Mouse (Mus musculus) spleen, postnatal 36 days (tissue): ENCODE measurements at regions not wholly inside any gene's neighbourhood (a gene's known extent, or its start where the extent isn't known, plus 50 kb on each side); places are given as distances from the start of the nearest gene placed in this dataset.

ENCODE experiments used
- DNase-seq, 2 experiments: peaks; one replicate each; pipeline ENCODE4 v3.0.0; 2022; ENCODE audit warnings: low spot score in 2 of 2, mixed read lengths in 1 of 2

DNA sequence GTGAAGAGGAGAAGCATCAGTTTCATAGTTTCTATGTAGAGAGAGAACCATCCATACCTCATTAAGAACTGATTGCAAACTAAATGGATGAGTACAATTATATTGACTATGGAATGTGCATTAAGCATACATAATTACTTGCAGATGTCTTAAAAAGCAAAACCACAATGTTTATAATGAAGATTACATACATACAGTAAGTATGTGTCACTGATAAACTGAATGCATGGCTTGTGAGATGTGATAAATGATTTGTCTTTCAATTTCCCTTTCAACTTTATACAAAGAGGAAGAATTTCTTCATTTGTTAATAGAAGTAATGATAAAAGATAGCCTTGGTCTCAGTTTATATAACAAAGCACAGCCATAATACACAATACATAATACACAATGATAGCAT, 1939.3 kb downstream of the 9330182O14Rik start:
- DNase-seq = no peak

GRCm38 (mm10) chr15:42082436-42082835, 1948.3 kb downstream of the 9330182O14Rik start:
- no peak for DNase-seq

DNA sequence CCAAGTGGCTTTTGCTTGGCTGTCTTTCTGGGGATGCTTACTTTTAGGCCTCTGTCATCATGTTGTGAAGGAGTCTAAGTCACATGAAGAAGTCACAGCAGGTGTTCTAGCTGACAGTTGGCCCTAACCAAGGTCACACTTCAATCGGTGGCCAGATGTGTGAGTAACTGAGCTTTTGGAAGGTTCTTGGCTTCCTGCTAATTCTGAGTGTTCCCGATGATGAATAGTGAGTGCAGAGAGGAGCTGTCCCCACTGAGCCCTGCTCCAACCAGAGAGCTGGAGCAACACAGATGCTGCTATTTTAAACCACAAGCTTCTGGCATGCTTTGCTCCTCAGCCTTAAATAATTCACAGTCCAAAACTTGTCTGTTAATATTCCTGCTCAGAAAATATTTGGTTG, 1966.6 kb downstream of the 9330182O14Rik start:
- no peak for DNase-seq

DNA sequence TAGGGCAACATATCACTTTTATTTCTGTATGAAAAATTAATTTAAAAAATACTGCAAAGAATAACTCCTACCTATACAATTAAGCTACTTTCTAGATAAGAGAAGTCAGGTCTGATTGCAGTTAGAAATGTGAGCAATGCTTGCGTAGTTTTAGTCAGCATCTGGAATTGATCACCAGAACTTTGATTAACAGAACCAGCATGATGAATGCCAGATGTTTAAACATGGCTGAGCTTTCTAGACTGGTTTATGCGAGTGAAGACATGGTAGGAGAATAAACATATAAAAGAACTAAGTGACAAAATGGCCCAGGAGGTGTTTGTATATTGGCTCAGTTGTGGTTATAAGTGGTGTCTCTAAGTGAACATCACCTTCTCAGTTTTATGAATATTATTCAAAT, 1970.7 kb downstream of the 9330182O14Rik start:
- no peak for DNase-seq

DNA sequence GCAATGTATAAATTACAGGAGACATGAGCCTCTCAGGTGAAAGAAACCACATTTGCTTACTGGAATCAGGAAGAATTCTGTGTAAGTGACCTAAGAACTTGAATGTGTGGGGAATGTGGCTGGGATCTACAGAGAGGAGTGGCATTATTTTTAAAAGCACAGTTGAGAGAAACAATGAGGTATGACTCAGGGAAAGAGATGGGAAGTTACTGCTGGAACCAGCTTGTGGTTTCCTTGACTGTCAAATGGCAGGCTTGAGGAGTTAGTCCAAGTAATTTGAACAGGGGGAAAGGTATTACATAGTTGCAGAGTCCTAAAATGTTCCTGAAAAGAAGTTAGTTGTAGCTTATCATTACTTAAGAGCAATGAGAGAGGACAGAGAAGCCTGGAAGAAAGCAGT, 1972.9 kb downstream of the 9330182O14Rik start:
- DNase-seq = no peak

DNA sequence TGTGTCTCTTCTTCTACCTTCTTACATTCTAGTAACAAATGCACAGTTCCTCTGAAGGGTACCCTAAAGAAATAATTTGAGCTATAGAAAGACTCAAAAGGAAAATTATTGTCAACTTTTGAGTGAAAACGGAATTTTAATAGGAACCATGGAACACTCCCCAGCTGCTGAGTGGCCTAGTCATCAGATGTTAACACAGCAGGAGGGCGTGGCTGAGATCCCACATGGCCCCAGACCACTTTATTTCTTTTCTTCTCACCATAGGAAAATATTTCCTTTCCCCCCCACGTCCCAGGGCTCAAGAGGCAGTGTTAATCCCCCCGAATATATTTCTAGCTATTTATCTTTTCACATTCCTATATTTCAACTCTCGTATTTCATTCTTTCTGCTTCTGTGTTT, 1977.6 kb downstream of the 9330182O14Rik start:
- DNase-seq = no peak

DNA sequence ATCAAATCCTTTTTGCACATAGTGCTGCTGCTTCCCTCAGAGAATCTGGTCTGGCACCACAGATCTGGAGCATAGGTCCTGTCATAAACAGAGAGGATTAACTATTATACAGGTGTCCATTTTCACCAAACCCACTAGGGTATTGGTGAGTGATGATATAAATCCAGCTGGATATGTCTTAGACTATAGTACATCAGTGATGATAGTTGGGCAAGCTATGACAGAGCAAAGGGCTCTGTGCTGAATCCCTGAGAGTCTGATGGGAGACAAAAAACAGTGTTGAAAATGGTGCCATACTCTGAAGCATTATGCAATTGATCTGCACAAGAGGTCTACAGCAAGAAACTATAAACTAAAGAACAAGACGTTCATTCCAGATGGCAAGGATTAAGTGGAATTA, 1993.3 kb downstream of the 9330182O14Rik start:
- DNase-seq = no peak

GRCm38 (mm10) chr15:42128976-42129375, 1994.8 kb downstream of the 9330182O14Rik start:
- no peak for DNase-seq

DNA sequence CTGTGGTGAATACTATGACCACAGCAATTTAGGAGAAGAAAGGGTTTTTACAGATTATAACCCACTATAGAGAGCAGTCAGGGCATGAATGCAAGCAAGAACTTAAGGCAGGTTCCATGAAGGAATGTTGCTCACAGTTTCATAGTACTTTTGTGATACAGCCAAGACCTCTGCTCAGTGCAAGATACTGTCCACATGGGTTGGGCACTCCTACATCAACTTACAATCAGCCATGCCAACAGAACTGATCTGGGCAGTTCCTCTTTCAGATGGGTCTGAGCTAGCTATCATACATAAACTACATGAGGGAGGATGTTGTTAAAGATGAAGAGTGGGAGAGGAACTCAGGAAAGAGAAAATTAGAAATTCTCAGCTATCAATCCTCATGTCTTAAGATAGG, 2032.4 kb downstream of the 9330182O14Rik start:
- no peak for DNase-seq

- DNase-seq = peak; percentile 19 to 24
Measured at GRCm38 (mm10) chr15:42177766-42178165, 2043.6 kb downstream of the 9330182O14Rik start.

- no peak for DNase-seq
Measured at GRCm38 (mm10) chr15:42207187-42207846, 2073.2 kb downstream of the 9330182O14Rik start.

DNA sequence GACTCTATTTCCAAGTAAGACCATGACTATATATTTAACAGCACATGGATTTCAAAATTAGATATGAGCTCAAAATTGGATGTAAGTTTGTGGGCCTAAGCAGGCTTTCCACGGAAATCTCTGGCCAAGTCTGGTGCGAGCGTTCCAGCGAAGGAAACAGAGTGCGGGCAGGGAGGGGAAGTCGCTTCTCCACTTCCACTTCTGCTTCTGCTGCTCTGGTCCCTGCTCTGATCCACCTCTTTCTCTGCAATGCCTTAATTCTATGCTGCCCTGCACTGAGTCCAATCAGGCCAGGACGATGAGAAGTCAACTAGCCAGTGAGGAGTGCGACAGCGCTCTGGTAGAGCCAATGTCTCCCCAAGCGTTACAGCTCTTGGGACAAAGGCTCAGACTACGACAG, 2085.3 kb downstream of the 9330182O14Rik start:
- peak; percentile 1 to 3 for DNase-seq

GRCm38 (mm10) chr15:42220005-42220404, 2085.8 kb downstream of the 9330182O14Rik start:
- DNase-seq = no peak

DNA sequence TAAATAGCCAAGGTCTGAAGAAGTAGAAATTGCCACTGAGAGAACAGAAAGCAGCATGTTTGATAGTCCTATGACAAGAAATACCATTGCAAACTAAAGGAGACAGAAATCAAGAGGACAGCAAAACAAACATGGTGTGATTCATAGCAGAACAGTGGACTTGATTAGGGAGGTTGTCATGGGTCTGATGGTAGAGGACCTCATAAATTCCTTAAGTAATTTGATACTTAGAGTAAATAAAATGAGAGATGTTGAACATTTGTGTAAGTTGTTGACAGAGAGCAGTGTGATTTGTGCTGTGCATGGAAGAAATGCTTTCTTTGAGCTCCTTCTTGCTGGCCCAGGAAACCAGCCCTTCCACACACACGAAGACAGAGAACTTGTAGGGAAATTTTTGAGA, 2090.8 kb downstream of the 9330182O14Rik start:
- no peak for DNase-seq

GRCm38 (mm10) chr15:42231692-42232091, 2097.5 kb downstream of the 9330182O14Rik start:
- no peak for DNase-seq

DNA sequence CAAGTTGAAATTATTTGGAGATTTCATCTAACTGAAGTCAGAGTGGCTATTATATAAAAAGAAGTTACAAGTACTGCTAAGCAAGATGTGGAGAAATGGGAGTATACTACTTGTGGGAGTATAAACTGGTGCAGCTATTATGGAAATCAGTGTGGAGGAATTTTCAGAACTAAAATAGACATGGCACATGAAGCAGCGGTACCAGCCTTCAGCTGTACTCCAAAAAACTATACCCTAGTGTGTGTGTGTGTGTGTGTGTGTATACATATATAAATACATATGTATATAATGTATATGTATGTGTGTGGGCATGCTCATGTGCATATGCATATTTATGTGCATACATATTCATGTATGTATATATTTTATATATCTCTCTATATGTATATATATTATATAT, 2112.6 kb downstream of the 9330182O14Rik start:
- DNase-seq = no peak

DNA sequence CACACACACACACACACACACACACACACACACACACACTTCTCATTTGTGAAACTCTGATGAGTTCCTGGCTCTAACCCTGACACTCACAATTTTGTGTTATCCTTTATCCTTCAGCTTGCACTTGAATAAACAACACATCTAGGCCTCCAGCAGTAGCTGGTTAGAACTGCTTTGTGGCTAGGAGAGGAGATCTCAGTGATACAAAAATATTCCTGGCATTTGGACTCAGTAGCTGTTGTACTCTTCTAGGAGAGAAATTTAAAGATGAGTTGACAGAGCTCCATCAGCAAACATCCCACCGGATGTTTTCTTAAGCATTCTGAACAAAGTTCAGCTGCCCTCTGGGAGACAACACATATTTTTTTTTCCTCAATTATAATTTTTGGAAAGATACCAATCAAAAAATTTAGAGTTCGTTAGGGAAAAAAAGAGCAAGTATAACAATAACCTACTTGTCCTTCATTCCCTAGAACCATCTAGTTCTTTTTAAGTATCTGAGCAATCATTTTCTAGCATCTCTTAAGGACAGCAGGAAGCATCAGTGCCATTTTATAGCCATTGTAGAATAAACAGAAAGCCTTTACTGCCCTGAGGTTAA, 2118.7 kb downstream of the 9330182O14Rik start:
- DNase-seq = no peak

DNA sequence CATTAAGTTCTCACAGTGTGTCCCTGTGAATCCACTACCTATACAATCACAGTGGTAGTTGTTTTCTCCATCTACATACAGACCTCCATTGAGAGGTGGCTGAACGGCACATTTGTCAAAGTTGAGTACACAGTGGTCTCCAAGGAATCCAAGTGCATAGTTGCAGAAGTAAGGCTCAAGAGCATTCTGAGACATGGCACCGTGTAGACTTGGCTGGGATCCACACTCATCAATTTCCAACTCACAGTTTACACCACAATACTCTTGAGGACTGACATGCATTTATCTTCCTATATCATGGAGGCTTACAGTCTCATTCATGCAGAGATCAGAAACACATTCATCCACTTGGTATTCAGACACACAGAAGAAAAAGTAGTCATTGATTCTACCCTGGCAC, 2122.2 kb downstream of the 9330182O14Rik start:
- DNase-seq = no peak

DNA sequence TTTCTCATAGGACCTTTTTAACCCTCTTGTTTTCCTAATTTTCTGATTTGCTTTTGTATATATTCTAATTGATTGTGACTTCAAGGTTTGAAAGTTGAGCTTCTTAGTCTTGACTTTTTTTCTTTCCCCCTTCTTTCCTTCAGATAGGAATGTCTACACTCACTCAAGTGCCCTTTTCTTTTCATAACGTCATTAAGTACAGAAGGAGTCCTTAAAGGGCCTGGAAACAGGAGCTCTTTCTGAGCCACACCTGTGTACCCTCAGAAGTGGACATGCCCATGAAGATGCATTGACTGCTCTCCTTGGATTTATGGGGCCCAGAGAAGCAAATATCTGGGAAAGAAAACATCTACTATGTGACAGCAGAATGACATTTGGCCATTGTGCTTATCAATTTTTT, 2141.0 kb downstream of the 9330182O14Rik start:
- DNase-seq = no peak

GRCm38 (mm10) chr15:42277247-42277646, 2143.1 kb downstream of the 9330182O14Rik start:
- no peak for DNase-seq

- DNase-seq = no peak
Measured at GRCm38 (mm10) chr15:42280810-42281209, 2146.6 kb downstream of the 9330182O14Rik start.

GRCm38 (mm10) chr15:42296406-42296805, 2162.2 kb downstream of the 9330182O14Rik start:
- DNase-seq = no peak

DNA sequence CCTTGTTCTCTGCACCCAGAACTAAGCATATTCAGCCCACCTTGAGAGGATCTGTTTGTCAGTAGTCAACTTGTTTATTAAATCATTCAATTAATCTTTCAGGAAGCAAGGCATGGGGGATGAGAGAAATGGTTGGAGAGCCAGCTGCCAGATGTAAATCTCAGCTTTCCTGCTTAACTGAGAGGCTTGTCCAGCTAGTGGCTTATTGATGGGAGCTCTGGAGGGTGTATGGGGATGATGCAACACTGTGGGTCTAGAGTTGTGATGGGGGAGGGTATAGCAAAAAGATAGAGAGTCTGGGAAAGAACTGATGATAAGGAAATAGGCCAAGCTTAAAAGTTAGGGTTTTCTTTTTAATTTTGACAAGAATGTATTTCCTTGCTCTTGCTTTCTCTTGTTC, 2163.3 kb downstream of the 9330182O14Rik start:
- DNase-seq = no peak

GRCm38 (mm10) chr15:42301956-42302355, 2167.8 kb downstream of the 9330182O14Rik start:
- DNase-seq = no peak
